Mouse (Mus musculus) cerebellum, postnatal 14 days (tissue): ENCODE data around the gene Gm39115.
"Not testable (repeated sequence)": the region's sequence is repeated elsewhere in the genome, so short reads cannot be mapped to it uniquely, and the experiment has no call there.

Experiments used
- DNase-seq, 2 experiments: peaks; one replicate each; pipeline ENCODE4 v3.0.0; 2021; ENCODE audit warnings: mixed read lengths in 2 of 2

Gene Gm39115

DNA sequence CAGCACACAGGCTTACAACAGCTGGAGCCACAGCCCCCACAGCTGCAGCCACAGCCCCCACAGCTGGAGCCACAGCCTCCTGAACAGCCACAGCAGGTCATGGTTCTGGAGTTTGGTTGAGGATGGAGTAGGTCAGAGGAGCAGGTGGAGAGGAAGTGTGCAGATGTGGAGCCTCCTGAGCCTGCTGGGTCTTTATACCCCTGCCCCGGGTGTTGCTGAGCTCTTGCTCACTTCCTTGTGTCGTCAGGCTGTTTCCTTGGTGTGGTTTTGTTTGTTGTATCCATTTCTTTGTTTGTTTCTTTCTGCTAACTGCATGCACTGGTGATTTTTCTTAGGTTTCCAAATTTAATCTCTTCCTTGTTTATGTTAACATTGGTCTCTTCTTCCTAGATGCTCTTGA is at the start of gene Gm39115:
TSS of gene Gm39115 (minus strand) at position 101 of the 400 bp plus-strand sequence.
- DNase-seq, result not testable (repeated sequence)

DNA sequence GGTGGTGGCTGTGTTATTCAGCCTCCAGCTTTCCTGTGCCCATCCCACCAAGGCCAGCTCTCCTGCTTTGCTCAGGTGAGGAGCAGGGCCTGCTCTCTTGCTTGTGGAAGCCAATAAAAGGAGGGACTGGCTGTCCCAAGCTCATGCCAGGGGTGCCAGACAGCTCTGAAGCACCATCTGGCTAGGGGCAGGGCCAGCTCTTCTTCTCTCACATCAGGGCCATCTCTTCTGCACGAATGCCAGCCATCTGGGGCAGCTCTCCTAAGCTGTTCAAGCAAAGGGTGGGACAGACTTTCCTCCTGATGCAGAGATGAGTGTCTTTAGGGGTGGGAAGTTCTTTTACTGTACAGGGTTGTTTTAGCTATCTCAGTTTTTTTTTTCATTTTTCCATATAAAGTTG is 45.2 kb upstream of the Gm39115 start:
- peak; percentile 50 to 52 for DNase-seq

DNA sequence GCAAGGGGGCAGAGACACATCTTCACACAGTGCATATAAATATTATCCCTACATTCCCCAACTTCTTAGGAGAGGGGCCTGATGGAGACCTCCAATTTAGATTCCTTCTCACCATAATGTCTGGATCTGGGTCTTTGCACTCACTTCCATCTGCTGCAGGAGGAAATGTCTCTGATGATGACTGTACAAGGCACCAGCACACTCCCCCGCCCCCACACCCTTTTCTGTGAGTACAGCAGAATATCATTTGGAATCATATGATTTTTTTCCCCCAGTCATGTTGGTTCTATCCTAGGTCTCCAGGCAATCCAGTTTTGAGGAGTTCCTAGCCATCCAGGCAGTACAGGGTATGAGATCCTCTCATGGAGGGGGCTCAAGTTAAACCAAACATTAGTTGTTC is 42.9 kb upstream of the Gm39115 start:
- DNase-seq, result no peak

DNA sequence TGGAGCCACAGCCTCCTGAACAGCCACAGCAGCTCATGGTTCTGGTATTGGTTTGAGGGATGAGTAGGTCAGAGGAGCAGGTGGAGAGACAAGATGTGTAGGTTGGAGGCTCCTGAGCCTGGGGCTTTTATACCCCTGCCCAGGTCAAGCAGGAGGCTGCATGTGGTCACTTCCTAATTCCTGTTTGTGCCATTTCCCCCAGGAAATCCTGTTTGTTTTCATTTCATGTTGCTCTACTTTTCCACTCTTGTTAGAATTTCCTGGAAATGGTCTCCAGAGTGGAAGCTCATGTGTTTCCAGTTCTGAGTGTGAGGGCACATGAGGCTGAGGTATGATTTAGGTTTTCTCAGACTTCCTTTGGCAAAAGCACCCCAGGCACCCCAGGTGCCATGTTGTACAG is 40.1 kb upstream of the Gm39115 start, which contains the start of gene Krtap5-2:
TSS of gene Krtap5-2 (minus strand) at position 101 of the 400 bp plus-strand sequence.
- DNase-seq, result not testable (repeated sequence)

DNA sequence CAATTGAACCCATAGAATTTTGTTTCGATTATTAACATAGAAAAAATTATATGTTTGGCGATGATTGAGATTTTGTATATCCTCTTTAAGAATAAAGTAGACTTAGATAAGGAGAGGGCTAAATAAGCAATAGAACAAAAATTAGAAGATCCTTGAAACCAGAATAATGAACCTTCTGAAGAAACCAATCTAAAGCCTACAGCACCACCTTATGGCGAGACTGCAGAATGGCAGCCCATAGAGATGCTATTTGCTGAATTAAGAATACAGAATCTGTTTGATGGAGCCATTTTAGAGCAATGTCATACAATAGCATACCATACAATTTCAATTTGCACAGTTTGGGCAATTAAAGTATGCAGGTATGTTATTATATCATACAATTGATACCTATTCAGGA is 34.0 kb upstream of the Gm39115 start:
- DNase-seq, result peak in 1 of 2 experiments; percentile 7

DNA sequence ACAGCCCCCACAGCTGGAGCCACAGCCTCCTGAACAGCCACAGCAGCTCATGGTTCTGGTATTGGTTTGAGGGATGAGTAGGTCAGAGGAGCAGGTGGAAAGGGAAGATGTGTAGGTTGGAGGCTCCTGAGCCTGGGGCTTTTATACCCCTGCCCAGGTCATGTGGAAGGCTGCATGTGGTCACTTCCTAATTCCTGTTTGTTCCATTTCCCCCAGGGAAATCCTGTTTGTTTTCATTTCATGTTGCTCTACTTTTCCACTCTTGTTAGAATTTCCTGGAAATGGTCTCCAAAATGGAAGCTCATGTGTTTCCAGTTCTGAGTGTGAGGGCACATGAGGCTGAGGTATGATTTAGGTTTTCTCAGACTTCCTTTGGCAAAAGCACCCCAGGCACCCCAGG is 29.8 kb upstream of the Gm39115 start, which contains the start of gene Gm4553:
TSS of gene Gm4553 (minus strand) at position 101 of the 400 bp plus-strand sequence.
- DNase-seq, result not testable (repeated sequence)

DNA sequence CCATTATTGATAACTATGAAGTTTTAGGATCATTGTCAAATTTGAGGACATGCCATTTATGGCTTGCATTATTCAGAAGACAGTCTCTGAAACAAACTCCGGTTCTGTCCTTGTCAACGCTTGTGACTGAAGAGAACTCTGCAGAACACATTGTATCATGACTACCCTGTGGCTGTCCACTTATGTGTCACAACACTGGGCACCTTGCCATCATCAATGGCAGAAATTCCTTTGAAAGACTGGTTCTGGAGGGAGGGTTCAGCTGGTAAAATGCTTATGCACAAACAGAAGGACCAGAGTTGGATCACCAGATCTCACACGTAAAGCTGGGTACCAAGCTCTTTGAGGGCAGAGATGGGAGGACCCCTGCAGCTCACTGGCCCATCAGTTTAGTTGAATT is 23.5 kb upstream of the Gm39115 start:
- no peak for DNase-seq

DNA sequence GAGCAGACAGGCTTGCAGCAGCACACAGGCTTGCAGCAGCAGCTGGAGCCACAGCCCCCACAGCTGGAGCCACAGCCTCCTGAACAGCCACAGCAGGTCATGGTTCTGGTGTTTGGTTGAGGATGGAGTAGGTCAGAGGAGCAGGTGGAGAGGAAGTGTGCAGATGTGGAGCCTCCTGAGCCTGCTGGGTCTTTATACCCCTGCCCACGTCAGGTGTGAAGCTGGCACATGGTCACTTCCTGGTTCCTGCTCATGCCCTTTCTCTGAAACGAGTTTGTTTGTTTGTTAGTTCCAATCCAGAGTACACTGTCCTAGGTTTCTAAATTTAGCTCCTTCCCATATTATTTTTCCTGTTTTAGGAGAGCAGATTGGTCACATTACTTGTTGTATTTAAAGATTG is 21.2 kb upstream of the Gm39115 start, which contains the start of gene Gm29735:
TSS of gene Gm29735 (minus strand) at position 101 of the 400 bp plus-strand sequence.
- not testable (repeated sequence) for DNase-seq

DNA sequence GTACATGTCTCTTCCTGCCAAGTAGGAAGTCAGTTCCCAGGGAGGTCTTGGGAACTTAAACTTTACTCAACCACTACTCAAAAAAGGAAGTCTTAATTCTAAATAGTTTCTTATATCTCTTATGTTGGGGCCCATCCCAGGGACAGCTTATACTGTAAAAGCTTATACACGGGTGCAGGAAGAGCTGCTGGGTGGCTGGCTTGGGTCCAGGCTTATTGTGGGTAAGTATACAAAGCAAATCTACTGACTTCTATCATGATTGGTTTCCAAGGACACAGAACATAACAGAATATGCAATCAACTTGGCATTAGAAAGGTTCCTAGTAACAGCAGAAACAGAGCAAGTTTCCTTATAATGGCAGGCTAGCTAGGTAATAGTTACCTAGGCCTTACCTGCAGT is 19.5 kb upstream of the Gm39115 start:
- DNase-seq, result no peak

DNA sequence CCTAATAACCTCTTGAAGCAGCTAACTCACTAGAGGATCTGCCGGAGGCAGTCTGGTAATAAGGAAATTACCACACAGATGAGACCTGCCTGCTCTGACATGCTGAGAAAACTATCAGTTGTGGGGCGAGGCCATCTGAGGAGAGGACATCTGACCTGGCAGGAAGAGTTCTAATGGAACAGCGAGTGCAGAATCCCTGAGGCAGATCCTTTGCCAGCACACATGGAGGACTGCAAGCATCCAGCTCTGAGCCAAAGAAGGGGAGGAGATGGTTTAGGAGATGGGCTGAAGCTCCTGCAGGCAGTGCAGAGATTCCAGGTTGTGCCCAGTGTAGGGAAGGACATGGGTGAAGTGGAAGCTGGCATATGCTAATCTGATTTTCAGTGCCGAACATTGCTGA is 16.4 kb upstream of the Gm39115 start:
- peak; percentile 36 to 50 for DNase-seq

DNA sequence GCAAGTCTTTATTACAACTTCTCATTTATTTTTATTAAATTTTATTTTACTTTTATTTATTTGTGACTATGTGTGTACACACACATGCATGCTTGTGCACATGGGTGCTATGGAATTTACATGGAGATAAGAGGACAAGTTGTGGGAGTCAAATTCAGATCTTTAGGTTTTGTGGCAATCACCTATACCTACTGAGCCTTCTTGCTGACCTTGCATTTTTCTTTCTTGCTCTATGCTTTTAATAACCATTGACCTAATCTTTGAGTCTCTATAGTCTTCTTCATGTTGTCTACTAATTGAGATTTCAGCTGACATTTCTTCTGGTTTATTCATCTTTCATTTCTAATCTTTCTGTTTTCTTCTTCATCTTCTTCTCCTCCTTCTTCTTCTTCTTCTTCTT is 12.8 kb upstream of the Gm39115 start:
- no peak for DNase-seq

DNA sequence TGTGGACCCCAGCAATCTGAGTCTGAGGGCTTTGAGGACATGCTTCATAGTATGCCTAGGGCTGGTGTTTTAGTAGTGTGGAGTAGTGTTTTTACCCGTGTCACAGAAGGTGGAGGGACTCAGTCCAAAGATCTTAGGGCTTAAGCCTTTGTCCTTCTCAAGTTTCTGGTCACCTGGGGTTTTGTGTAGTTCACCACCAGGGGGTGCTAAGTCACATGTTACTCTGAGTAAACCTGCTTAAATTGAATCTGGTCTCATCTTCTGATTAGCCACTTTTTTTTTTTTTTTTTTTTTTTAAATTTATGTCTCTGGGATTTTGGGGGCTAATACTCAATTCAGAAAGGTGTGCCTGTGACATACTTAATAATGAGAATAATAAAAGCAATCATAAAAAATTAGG is 10.2 kb upstream of the Gm39115 start:
- peak; percentile 71 to 79 for DNase-seq

DNA sequence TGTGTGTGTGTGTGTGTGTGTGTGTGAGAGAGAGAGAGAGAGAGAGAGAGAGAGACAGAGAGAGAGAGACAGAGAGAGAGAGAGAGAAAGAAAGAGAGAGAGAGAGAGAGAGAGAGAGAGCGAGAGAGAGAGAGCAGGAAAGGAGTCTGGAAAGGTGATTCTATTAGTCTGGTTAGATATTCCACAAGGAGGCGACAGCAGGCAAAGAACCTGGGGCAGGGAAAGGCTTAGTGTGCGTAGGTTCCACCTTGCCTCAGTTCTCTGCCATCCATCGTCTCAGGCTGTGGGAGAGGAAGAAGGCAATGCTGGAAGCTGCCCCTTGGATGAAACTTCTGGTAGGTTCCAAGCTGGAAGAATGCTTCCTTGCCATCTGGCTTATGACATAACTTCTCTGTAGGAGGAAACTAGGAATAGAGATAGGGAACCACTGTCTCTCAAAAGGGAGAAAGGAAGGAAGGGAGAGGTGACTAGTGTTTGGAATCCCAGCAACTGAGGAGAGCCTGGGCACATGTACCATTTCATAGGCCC is 9.6 kb upstream of the Gm39115 start:
- no peak for DNase-seq

DNA sequence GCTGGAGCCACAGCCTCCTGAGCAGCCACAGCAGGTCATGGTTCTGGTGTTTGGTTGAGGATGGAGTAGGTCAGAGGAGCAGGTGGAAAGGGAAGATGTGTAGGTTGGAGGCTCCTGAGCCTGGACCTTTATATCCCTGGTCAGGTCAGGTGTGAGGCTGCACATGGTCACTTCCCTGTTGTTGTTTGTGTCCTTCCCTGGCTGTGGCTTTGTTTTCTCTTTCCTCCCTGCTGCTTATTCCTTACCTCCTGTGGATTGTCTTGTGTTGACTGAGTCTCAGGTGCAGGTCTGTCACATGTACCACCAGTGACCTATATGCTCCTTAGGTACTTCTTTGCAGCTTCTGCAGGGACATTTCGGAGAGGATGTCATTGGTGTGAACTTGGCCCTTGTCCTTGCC is 8.7 kb upstream of the Gm39115 start, which contains the start of gene Gm45337:
TSS of gene Gm45337 (minus strand) at position 101 of the 400 bp plus-strand sequence.
- no peak for DNase-seq

DNA sequence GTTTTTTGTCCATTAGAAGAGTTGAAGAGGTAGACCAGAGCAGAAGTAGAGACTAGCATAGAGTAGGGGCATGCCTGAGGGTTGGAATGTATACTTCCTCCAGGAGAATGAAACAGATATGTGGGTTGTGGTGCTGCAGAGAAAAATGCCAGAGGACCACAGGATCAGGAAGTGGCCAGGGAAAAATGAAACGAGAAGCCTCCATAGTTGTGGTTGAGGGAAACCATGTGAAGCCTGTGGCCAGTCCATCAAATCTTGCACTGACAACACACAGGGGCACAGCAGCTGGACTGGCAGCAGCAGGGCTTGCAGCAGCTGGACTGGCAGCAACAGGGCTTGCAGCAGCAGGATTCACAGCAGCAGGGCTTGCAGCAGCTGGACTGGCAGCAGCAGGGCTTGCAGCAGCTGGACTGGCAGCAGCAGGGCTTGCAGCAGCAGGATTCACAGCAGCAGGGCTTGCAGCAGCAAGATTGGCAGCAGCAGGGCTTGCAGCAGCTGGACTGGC is 7.7 kb upstream of the Gm39115 start:
- not testable (repeated sequence) for DNase-seq

DNA sequence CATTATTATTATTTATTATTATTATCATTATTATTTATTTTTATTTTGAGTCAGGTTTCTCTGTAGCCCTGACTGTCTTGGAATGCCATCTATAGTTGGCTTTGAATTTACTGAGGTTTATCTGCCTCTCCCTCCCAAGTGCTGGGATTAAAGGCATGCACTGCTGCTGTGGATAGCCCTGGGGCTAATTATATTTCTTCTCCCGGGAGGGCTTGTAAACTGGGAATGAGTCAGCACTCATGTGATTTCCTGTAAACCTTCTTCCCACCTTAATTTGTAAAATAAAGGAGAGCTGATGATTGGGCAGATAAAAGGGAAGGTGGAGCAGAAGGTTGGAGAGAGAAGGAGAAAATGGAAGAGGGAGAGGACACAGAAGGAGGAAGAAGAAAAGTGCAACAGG is 4.9 kb upstream of the Gm39115 start:
- no peak for DNase-seq

DNA sequence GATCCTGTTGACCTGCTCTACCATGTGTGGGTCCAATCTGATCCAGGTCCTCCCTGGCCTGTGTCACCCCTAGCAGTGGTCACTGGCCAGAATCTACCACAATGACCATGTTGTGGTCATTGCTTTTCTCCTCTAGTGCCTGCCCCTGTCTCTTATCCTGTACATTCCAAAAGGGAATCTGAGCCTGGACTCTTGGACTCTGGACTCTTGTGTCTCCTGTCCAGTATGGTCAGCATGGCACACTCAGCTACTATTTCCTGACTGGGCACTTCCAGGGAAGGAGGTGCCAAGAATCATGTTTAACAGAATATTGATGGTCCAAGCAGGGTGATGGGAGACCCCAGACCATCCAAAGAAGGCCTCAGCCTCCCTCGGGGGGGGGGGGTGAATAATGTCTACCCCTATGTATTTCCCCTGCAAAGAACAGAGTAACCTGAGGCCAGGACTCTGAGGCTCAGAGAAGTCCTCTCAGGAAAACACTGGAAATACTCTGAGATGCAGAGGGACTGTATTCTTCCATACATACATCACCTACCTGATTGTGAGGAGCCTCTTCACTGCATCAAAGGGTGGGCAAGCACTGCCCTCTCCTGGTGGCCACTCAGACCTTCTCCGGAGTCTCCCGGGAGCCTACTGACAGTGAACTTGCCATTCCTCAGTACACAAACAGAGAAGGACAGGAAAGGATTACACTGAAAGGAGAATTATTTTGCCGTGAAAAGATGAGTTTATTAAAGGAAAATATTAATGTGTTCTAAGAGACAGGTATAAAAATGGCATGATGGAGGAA is 1.4 kb downstream of the Gm39115 start:
- peak; percentile 52 to 65 for DNase-seq

DNA sequence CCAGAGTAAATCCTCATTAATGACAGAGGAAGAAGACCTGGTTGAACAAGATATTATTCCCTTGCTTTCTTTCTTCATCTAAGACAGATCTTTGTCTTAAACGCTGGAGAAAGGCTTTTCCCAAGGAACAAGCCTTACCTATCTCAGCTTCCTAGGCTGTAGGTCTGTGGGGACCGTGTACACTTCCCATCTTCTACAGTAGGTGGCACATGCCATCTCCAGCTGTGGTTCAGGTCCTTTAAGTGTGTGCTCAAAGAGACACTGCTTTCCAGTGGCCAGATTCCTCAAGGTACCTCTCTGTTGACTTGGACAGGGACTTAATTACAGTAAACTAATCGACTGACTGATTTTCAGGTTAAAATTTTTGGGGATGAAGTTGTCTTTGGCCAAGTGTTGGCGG is 7.0 kb downstream of the Gm39115 start:
- no peak for DNase-seq

DNA sequence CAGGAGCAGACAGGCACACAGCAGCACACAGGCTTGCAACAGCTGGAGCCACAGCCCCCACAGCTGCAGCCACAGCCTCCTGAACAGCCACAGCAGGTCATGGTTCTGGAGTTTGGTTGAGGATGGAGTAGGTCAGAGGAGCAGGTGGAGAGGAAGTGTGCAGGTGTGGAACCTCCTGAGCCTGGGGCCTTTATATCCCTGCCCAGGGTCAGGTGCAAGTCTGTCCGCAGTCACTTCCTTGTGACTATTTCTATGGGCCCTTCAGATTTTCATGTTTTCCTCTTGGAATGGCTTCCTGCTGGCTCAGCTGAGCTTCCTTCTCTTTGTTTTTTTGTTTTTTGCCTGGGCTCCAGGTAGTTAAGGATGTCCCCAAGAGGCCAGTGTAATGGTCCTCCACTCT is 15.2 kb downstream of the Gm39115 start, which contains the start of gene Gm45618:
TSS of gene Gm45618 (minus strand) at position 101 of the 400 bp plus-strand sequence.
- DNase-seq, result not testable (repeated sequence)

DNA sequence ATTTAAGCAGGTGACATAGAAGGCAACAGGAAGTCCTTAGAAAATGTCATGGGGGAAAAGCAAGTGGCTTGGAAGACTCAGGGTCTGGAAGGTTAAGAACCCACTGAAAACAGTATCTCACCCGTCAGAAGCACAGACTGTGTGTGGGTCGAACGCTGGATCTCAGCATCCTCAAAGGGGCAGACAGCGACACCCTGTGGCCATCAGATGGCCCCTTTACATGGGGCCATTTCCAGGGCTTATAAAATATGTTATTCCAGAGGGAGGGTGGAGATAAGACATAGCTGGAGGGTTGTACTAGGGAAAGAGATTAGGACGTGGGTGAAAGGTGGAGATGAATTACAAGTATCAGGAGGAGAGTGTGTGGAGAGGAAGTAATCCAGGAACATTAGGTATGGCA is 16.2 kb downstream of the Gm39115 start:
- peak; percentile 38 to 56 for DNase-seq

DNA sequence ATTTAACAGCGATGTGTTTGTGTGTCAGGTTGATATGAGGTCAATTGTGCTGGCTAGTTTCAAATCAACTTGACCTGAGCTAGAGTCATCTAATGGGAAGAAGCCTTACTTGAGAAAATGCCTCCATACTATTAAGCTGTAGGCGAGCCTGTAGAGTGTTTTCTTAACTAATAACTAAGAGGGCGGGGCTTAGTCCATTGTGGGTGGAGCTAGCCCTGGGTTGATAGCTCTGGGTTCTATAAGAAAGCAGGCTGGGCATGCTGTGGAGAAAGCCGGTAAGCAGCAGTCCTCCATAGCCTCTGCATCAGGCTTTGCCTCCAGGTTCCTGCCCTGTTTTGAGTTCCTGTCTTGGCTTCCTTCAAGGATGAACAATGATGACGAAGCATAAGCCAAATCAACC is 31.1 kb downstream of the Gm39115 start:
- DNase-seq, result no peak

DNA sequence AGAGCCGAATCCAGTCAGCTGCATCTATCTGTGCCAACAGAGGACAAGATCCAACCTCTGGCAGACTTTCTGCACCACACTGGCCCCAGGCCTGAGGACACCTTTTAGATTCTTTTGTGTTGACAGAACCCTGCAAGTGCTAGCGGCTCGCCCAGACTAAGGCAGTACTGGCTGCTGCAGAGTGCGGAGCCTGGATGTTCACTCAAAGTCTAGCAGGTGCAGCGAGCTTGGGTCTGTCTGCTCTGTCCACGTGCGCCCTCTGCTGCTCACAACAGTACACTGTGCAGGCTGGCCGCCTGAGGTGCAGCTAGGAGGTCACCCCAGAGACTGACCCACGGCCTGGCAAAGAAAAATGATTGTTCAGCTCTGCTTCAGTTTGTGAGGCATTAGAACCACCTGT is 38.1 kb downstream of the Gm39115 start:
- peak; percentile 91 to 93 for DNase-seq

DNA sequence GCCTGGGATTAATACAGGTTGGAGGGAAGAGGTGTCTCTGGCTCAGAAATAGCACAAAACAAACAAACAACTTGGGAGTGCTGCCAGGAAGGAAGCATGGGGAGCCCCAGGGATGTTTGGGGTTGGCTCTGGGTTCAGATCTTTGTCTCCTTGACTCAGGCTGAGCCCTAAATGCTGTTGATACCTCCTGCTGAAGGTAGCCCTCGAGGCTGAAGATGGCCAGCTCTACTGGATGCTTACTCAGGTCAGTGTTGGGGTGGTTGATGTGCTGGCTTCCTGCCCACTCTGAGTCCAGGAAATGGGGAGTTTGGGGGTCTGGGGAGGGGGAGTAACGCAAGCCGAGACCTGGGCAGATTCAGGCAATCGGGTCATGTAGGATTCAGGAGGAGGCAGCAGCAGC is 39.1 kb downstream of the Gm39115 start:
- peak; percentile 27 to 41 for DNase-seq
